Mouse (Mus musculus) stomach, postnatal 0 days (tissue): ENCODE results near the gene Aplp1. TPM values are rescaled to one million over a fixed set of nuclear protein-coding genes. Genes with fewer than 3 reads are reported as not detected.

Experiments used
- ATAC-seq: fragments of 200-750 bp; cut with Nextera tagmentation; 2 replicates; pipeline ENCODE4 v1.8.0; 2017; ENCODE audit not compliant: low FRiP score, low TSS enrichment
- DNase-seq: peaks from one replicate; pipeline ENCODE4 v3.0.0-alpha.2; 2016; ENCODE audit warnings: low spot score
- H3K27ac ChIP-seq: fragments of 300-500 bp; sonication (generic); replicated peaks from 2 replicates; pipeline ENCODE4 v1.5.1; 2014; ENCODE audit warnings: mild to moderate bottlenecking, control low read depth
- H3K27me3 ChIP-seq: fragments of 300-500 bp; sonication (generic); 2 replicates; pipeline ENCODE4 v1.6.1; 2014; ENCODE audit warnings: low read length; ENCODE audit not compliant: control insufficient read depth, insufficient read depth
- H3K36me3 ChIP-seq: fragments of 300-500 bp; sonication (generic); 2 replicates; pipeline ENCODE4 v1.6.1; 2014; ENCODE audit warnings: low read length, mixed read lengths; ENCODE audit not compliant: control insufficient read depth, insufficient read depth
- H3K4me1 ChIP-seq: fragments of 300-500 bp; sonication (generic); replicated peaks from 2 replicates; pipeline ENCODE4 v1.6.1; 2014; ENCODE audit warnings: antibody characterized with exemption; ENCODE audit not compliant: control insufficient read depth, insufficient read depth
- H3K4me2 ChIP-seq: fragments of 300-500 bp; sonication (generic); replicated peaks from 2 replicates; pipeline ENCODE4 v1.6.1; 2014; ENCODE audit warnings: low read depth, mild to moderate bottlenecking, control low read depth, moderate library complexity
- H3K4me3 ChIP-seq: fragments of 300-500 bp; sonication (generic); 2 replicates; pipeline ENCODE4 v1.5.1; 2014; ENCODE audit warnings: low read depth, low read length, control low read depth
- H3K9ac ChIP-seq: fragments of 300-500 bp; sonication (generic); 2 replicates; pipeline ENCODE4 v1.6.1; 2014; ENCODE audit warnings: mild to moderate bottlenecking, low read length, control low read depth, mixed read lengths
- H3K9me3 ChIP-seq: fragments of 300-500 bp; sonication (generic); 2 replicates; pipeline ENCODE4 v1.6.1; 2016; ENCODE audit warnings: low read length; ENCODE audit not compliant: control insufficient read depth
- CTCF ChIP-seq: IDR thresholded peaks from 2 replicates; pipeline ENCODE4 v1.5.1; 2016; ENCODE audit warnings: antibody characterized with exemption, low read depth, mild to moderate bottlenecking, moderate library complexity
- EP300 ChIP-seq: optimal IDR thresholded peaks from 2 replicates; pipeline ENCODE3; 2016; ENCODE audit warnings: antibody characterized with exemption
- WGBS: fragments of 180-500 bp; shearing (Covaris S2); extraction: QIAGEN DNeasy Blood & Tissue Kit; methylation state at CpG from one replicate; pipeline ENCODE4 v1.1.7; 2014; 5-methylcytosine and 5-hydroxymethylcytosine counted together
- polyA plus RNA-seq: library from polyadenylated mRNA; unstranded; fragments of >200 nt; fragmentation: Nextera tagmentation; extraction: Ambion mirVana; gene quantifications from 2 replicates; pipeline ENCODE4 v1.2.1, GENCODE M21; 2015

The Aplp1 gene
- polyA plus RNA-seq, 1 experiment from 2014 or later, result 21.7 TPM

- no peaks in the 10 kb centered on the region for H3K9me3 ChIP-seq
- TF ChIP-seq EP300 (no peak), CTCF (no peak)
- H3K4me3 ChIP-seq, result no peak overlapping the region
- H3K4me1 ChIP-seq, result no peaks in the 10 kb centered on the region
- H3K27ac ChIP-seq, result no peak overlapping the region
- DNase-seq (no peak), ATAC-seq (peak; percentile 54; the same call in 1 of the 2 replicates)
- no peaks in the 10 kb centered on the region; the same call in 1 of the 2 replicates for H3K27me3 ChIP-seq
- no peak overlapping the region for H3K4me2 ChIP-seq
- H3K9ac ChIP-seq, result no peak overlapping the region
- H3K36me3 ChIP-seq, result no peaks in the 10 kb centered on the region
- WGBS, result 41% methylated on average over 4 of the region's 4 CpGs
These were observed 32.6 kb downstream of the Aplp1 start for GRCm38 (mm10) chr7:30412735-30413147.

- H3K9me3 ChIP-seq, result no peaks in the 10 kb centered on the region
- H3K4me1 ChIP-seq, result no peaks in the 10 kb centered on the region
- WGBS, result 70% methylated on average over 3 of the region's 3 CpGs
- ATAC-seq (no peak), DNase-seq (no peak)
- no peak overlapping the region for H3K27ac ChIP-seq
- no peak overlapping the region for H3K4me3 ChIP-seq
- H3K27me3 ChIP-seq, result no peaks in the 10 kb centered on the region; the same call in 1 of the 2 replicates
- no peaks in the 10 kb centered on the region for H3K36me3 ChIP-seq
- no peak overlapping the region for H3K4me2 ChIP-seq
- no peak for TF ChIP-seq CTCF
- no peak for TF ChIP-seq EP300
- H3K9ac ChIP-seq, result no peak overlapping the region
These were observed 34.3 kb downstream of the Aplp1 start for GRCm38 (mm10) chr7:30411023-30411422.

DNA sequence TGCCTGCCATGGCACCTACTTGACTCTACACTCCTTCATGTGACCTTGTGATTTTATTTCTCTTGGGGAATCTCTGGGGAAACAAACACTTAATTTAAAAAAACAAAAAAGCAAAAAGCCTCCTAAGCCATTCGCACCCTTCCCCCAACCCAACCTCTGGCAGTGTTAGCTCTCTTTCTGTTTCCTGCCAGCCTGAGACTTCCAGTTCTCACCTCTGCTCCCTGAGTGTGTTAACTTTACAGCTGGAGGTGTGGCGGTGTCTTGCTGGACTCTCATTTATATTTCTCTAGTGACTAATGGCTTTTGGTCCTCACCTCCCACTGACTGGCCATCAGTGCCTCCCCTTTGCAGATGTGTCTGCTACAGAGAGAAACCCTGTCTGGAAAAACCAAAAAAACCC lies 35.5 kb downstream of the Aplp1 start:
- Histone ChIP-seq H3K4me2 (no peak overlapping the region), H3K4me1 (no peaks in the 10 kb centered on the region), H3K27ac (no peak overlapping the region), H3K4me3 (no peak overlapping the region), H3K9me3 (no peaks in the 10 kb centered on the region), H3K27me3 (no peaks in the 10 kb centered on the region; the same call in 1 of the 2 replicates), H3K9ac (no peak overlapping the region), H3K36me3 (no peaks in the 10 kb centered on the region)
- ATAC-seq (no peak), DNase-seq (no peak)
- 43% methylated on average over 2 of the region's 2 CpGs for WGBS
- no peak for TF ChIP-seq CTCF
- TF ChIP-seq EP300, result no peak

DNA sequence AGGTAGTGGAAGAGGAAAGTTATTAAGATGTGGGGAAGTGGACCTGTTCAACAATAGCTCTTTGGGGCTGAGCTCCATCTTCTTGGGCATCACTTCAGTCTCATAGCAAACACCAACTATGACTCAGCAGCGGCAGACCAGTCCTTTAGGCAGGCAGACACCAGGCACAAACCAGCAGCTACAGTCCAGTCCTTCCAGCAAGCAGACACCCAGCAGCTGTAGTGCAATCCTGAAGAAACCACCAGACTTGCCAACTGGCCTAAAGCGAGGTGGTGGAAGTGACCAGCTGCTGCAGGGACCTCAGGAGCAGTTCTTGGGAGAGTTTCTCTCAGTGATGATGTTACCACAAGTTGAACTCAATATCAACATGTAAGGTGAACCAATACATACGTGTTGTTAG lies 36.7 kb downstream of the Aplp1 start:
- Histone ChIP-seq H3K36me3 (no peaks in the 10 kb centered on the region), H3K4me2 (no peak overlapping the region), H3K4me3 (no peak overlapping the region), H3K4me1 (no peaks in the 10 kb centered on the region), H3K27me3 (no peaks in the 10 kb centered on the region; the same call in 1 of the 2 replicates), H3K9ac (no peak overlapping the region), H3K9me3 (no peaks in the 10 kb centered on the region), H3K27ac (no peak overlapping the region)
- WGBS, result 77% methylated on average over 3 of the region's 3 CpGs
- no peak for DNase-seq
- TF ChIP-seq EP300, result no peak
- no peak for TF ChIP-seq CTCF
- no peak for ATAC-seq

DNA sequence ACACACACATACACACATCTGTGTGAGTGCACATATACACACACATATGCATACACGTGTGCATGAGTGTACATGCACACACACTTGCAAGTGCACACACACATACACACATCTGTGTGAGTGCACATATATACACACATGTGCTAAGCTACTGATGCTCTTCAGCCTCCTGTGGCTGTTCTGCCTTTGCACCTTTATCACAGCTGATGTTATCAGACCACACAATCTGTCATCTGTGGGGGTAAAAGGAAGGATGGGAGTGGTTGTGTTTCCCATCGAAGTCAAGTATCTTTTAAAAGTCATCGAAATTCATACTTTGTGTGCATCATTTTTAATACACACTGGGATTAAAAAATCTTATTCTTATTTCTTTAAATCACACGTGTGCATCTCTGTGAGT lies 43.0 kb downstream of the Aplp1 start:
- no peaks in the 10 kb centered on the region for H3K4me1 ChIP-seq
- no peak overlapping the region for H3K4me2 ChIP-seq
- H3K27me3 ChIP-seq, result no peaks in the 10 kb centered on the region
- no peak for TF ChIP-seq CTCF
- ATAC-seq (no peak), DNase-seq (no peak)
- H3K9ac ChIP-seq, result no peak overlapping the region
- H3K9me3 ChIP-seq, result no peaks in the 10 kb centered on the region
- no peak overlapping the region for H3K27ac ChIP-seq
- H3K4me3 ChIP-seq, result no peak overlapping the region
- no peaks in the 10 kb centered on the region for H3K36me3 ChIP-seq
- WGBS, result 58% methylated on average over 4 of the region's 4 CpGs

DNA sequence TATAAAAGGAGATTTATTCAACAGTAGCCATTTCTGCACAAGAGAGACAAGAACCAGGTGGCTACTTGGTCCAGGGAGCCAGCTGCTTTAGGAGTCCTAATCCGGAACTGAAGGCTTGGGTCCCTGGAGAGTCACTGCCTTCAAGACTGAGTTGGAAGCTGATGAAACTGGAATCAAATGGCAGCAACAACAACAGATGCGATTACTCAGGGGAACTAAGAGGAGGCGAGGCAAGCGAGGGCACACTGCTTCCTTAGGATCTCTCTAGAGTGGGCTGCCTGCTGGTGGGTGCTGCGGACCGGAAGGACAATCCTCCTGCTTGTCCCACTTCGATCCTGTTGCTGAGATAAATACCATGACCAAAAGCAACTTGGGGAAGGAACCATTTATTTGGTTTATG lies 45.7 kb downstream of the Aplp1 start:
- TF ChIP-seq EP300 (no peak), CTCF (no peak)
- ATAC-seq (no peak), DNase-seq (no peak)
- Histone ChIP-seq H3K27me3 (no peaks in the 10 kb centered on the region), H3K36me3 (no peaks in the 10 kb centered on the region), H3K4me1 (no peaks in the 10 kb centered on the region), H3K4me3 (no peak overlapping the region), H3K9ac (no peak overlapping the region), H3K9me3 (no peaks in the 10 kb centered on the region), H3K4me2 (no peak overlapping the region), H3K27ac (no peak overlapping the region)
- 43% methylated on average over 7 of the region's 7 CpGs for WGBS
